Mouse (Mus musculus): ENCODE results near the gene Pole3. TPM values are rescaled to one million over a fixed set of nuclear protein-coding genes. Genes with fewer than 3 reads are reported as not detected.

Gene Pole3
- polyA plus RNA-seq, 1 experiment from 2014 or later = 88.4 TPM

- H3K27me3 ChIP-seq = no peaks in the 10 kb centered on the region
- no peak for ATAC-seq (replicated peaks)
- no peak overlapping the region for H3K4me3 ChIP-seq
- H3K36me3 ChIP-seq = no peaks in the 10 kb centered on the region
- H3K4me2 ChIP-seq (replicated peaks) = no peak overlapping the region
- peaks cover 5% of the 10 kb centered on the region; the same call in 1 of the 2 replicates for H3K4me1 ChIP-seq
- no peak overlapping the region for H3K9ac ChIP-seq (replicated peaks)
- no peak overlapping the region for H3K27ac ChIP-seq (replicated peaks)
- no peaks in the 10 kb centered on the region for H3K9me3 ChIP-seq
These were observed 19.9 kb upstream of the Pole3 start for GRCm38 (mm10) chr4:62544801-62545200.

- no peak for ATAC-seq (replicated peaks)
- no peaks in the 10 kb centered on the region for H3K9me3 ChIP-seq
- H3K9ac ChIP-seq (replicated peaks) = no peak overlapping the region
- no peak overlapping the region for H3K27ac ChIP-seq (replicated peaks)
- WGBS = 90% methylated on average over 6 of the region's 6 CpGs
- no peaks in the 10 kb centered on the region for H3K36me3 ChIP-seq
- H3K27me3 ChIP-seq = no peaks in the 10 kb centered on the region
- H3K4me2 ChIP-seq (replicated peaks) = no peak overlapping the region
- peaks cover 5% of the 10 kb centered on the region; the same call in 1 of the 2 replicates for H3K4me1 ChIP-seq
- no peak overlapping the region for H3K4me3 ChIP-seq
These were observed 18.9 kb upstream of the Pole3 start for GRCm38 (mm10) chr4:62543782-62544181.

- Histone ChIP-seq H3K9ac (replicated peaks) (no peak overlapping the region), H3K4me3 (no peak overlapping the region), H3K4me2 (replicated peaks) (no peak overlapping the region), H3K36me3 (no peaks in the 10 kb centered on the region), H3K4me1 (peaks cover 5% of the 10 kb centered on the region; the same call in 1 of the 2 replicates), H3K9me3 (no peaks in the 10 kb centered on the region), H3K27me3 (no peaks in the 10 kb centered on the region), H3K27ac (replicated peaks) (no peak overlapping the region)
- ATAC-seq (replicated peaks) = peak; percentile 81
- 52% methylated on average over 3 of the region's 3 CpGs for WGBS
These were observed 16.9 kb upstream of the Pole3 start for GRCm38 (mm10) chr4:62541802-62542201.

- no peak overlapping the region for H3K27ac ChIP-seq (replicated peaks)
- no peak overlapping the region for H3K4me2 ChIP-seq (replicated peaks)
- no peaks in the 10 kb centered on the region for H3K9me3 ChIP-seq
- no peaks in the 10 kb centered on the region for H3K36me3 ChIP-seq
- no peak overlapping the region for H3K9ac ChIP-seq (replicated peaks)
- no peak for ATAC-seq (replicated peaks)
- 71% methylated on average over 6 of the region's 6 CpGs for WGBS
- no peaks in the 10 kb centered on the region for H3K4me1 ChIP-seq
- H3K27me3 ChIP-seq = no peaks in the 10 kb centered on the region
- no peak overlapping the region for H3K4me3 ChIP-seq
These were observed 8.9 kb upstream of the Pole3 start for GRCm38 (mm10) chr4:62533729-62534128.

- no peaks in the 10 kb centered on the region for H3K27me3 ChIP-seq
- H3K27ac ChIP-seq (replicated peaks) = no peak overlapping the region
- H3K4me2 ChIP-seq (replicated peaks) = no peak overlapping the region
- 85% methylated on average over 4 of the region's 4 CpGs for WGBS
- peaks cover 13% of the 10 kb centered on the region for H3K4me1 ChIP-seq
- H3K9me3 ChIP-seq = no peaks in the 10 kb centered on the region
- peaks cover 4% of the 10 kb centered on the region for H3K36me3 ChIP-seq
- H3K9ac ChIP-seq (replicated peaks) = no peak overlapping the region
- no peak overlapping the region for H3K4me3 ChIP-seq
- no peak for ATAC-seq (replicated peaks)
These were observed 2.8 kb upstream of the Pole3 start for GRCm38 (mm10) chr4:62527655-62528054.

GRCm38 (mm10) chr4:62526256-62526655, 1.4 kb upstream of the Pole3 start:
- H3K4me3 ChIP-seq = no peak overlapping the region
- no peak overlapping the region for H3K4me2 ChIP-seq (replicated peaks)
- H3K9ac ChIP-seq (replicated peaks) = no peak overlapping the region
- no peak overlapping the region for H3K27ac ChIP-seq (replicated peaks)
- no peaks in the 10 kb centered on the region for H3K9me3 ChIP-seq
- H3K4me1 ChIP-seq = peaks cover 13% of the 10 kb centered on the region
- peaks cover 4% of the 10 kb centered on the region for H3K36me3 ChIP-seq
- no peaks in the 10 kb centered on the region for H3K27me3 ChIP-seq
- ATAC-seq (replicated peaks) = no peak
- WGBS = 58% methylated on average over 2 of the region's 2 CpGs

- peak overlapping the region; percentile 98; the same call in 1 of the 2 replicates for H3K27ac ChIP-seq (replicated peaks)
- peaks cover 15% of the 10 kb centered on the region for H3K4me1 ChIP-seq
- H3K4me2 ChIP-seq (replicated peaks) = peak overlapping the region; percentile 92
- no peaks in the 10 kb centered on the region for H3K27me3 ChIP-seq
- H3K36me3 ChIP-seq = peaks cover 4% of the 10 kb centered on the region
- H3K9me3 ChIP-seq = no peaks in the 10 kb centered on the region
- 0% methylated on average over 10 of the region's 10 CpGs for WGBS
- peak overlapping the region; percentile 81 for H3K4me3 ChIP-seq
- H3K9ac ChIP-seq (replicated peaks) = peak overlapping the region; percentile 84
- no peak; the same call in 1 of the 2 replicates for ATAC-seq (replicated peaks)
These were observed 582 bp upstream of the Pole3 start for GRCm38 (mm10) chr4:62525489-62525811.

- no peaks in the 10 kb centered on the region for H3K9me3 ChIP-seq
- H3K4me2 ChIP-seq (replicated peaks) = no peak overlapping the region
- 91% methylated on average over 2 of the region's 2 CpGs for WGBS
- H3K27me3 ChIP-seq = no peaks in the 10 kb centered on the region
- H3K4me3 ChIP-seq = no peak overlapping the region
- ATAC-seq (replicated peaks) = no peak
- peaks cover 31% of the 10 kb centered on the region for H3K4me1 ChIP-seq
- peaks cover 4% of the 10 kb centered on the region for H3K36me3 ChIP-seq
- no peak overlapping the region for H3K27ac ChIP-seq (replicated peaks)
- H3K9ac ChIP-seq (replicated peaks) = no peak overlapping the region
These were observed 3.9 kb downstream of the Pole3 start for GRCm38 (mm10) chr4:62520892-62521400.

GRCm38 (mm10) chr4:62519849-62520233, 5.0 kb downstream of the Pole3 start, which contains the start of gene Alad:
Gene Alad, minus strand, starts transcription at chr4:62519918.
- no peaks in the 10 kb centered on the region for H3K9me3 ChIP-seq
- peak within 1 kb of the TSS; percentile 90 for H3K4me3 ChIP-seq
- peak within 1 kb of the TSS; percentile 77 for H3K27ac ChIP-seq (replicated peaks)
- peaks cover 4% of the 10 kb centered on the region for H3K36me3 ChIP-seq
- no peaks in the 10 kb centered on the region for H3K27me3 ChIP-seq
- peak; percentile 89 for ATAC-seq (replicated peaks)
- peak within 1 kb of the TSS; percentile 71 for H3K9ac ChIP-seq (replicated peaks)
- under 1% methylated on average over 37 of the region's 37 CpGs for WGBS
- H3K4me1 ChIP-seq = peaks cover 31% of the 10 kb centered on the region
- H3K4me2 ChIP-seq (replicated peaks) = peak within 1 kb of the TSS; percentile 68

GRCm38 (mm10) chr4:62519122-62519848, 5.6 kb downstream of the Pole3 start:
- Histone ChIP-seq H3K27ac (replicated peaks) (peak overlapping the region; percentile 77), H3K27me3 (no peaks in the 10 kb centered on the region), H3K4me3 (peak overlapping the region; percentile 90), H3K9me3 (no peaks in the 10 kb centered on the region), H3K9ac (replicated peaks) (peak overlapping the region; percentile 71), H3K4me2 (replicated peaks) (peak overlapping the region; percentile 68), H3K36me3 (peaks cover 4% of the 10 kb centered on the region), H3K4me1 (peaks cover 28% of the 10 kb centered on the region)
- WGBS = 1% methylated on average over 26 of the region's 26 CpGs
- peak; percentile 87 for ATAC-seq (replicated peaks)

GRCm38 (mm10) chr4:62518416-62519121, 6.3 kb downstream of the Pole3 start:
- ATAC-seq (replicated peaks) = 0 out of 2 replicates have a peak, but pooled peaks have one; percentile 11
- WGBS = 47% methylated on average over 13 of the region's 13 CpGs
- peaks cover 3% of the 10 kb centered on the region for H3K36me3 ChIP-seq

More at GRCm38 (mm10) chr4:62518416-62519121, 6.3 kb downstream of the Pole3 start:
- H3K9me3 ChIP-seq = no peaks in the 10 kb centered on the region
- H3K27ac ChIP-seq (replicated peaks) = no peak overlapping the region
- H3K9ac ChIP-seq (replicated peaks) = peak overlapping the region; percentile 23
- peak overlapping the region; percentile 68 for H3K4me2 ChIP-seq (replicated peaks)
- H3K27me3 ChIP-seq = no peaks in the 10 kb centered on the region
- peak overlapping the region; percentile 90 for H3K4me3 ChIP-seq
- H3K4me1 ChIP-seq = peaks cover 21% of the 10 kb centered on the region
